Mouse (Mus musculus): Measurements from ENCODE around the gene Coro1b. TPM values are rescaled to one million over a fixed set of nuclear protein-coding genes. Genes with fewer than 3 reads are reported as not detected.

Gene Coro1b
- total and polyA plus RNA-seq, 3 experiments = 179 to 265 (median 194) TPM

DNA sequence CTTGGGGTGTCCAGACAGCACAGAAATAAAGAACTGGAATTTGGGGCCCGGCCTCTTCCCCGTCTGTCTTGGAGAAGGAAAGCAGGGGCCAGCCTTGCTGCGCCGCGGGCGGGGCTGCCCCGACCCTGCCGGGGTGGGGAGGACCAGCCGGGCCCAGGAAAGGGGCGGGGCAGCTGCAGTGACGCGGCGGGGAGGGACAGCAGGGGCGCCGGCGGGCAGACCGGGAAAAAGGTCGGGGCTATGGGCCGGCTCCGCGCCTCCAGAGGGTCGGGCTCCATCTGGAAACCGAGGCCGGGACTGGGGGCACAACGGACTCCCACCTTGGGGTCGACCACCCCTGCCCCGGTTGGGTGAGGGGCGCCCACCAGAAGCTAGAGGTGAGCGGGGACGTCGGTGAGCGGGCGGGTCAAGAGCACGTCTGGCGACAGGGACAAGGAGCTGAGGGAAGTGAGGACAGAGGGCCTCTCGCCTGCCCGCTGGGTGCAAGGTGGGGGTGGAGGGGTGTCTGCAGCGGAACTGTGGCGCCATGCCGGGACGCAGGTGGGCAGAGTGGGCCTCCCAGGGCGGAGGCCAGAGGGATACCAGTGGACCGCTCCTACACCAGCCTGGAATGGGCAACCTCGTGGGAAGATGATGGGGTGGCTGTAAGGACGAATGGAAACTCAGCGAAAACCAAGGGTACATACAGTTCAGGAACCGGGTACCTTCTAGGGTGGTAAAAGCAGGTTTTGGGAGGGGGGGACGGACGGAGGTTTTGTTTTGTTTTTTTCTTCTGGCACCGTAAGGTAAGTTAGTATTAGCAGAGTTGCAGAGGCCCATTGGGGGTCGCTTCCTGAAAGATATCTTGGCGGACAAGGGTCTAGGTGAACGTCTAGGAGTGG is 48.3 kb upstream of the Coro1b start, which contains the start of gene Pitpnm1:
TSS of gene Pitpnm1 (plus strand) at position 162 of the 881 bp plus-strand sequence.
- Histone ChIP-seq H3K9me3 (replicated peaks; ENCODE audit: low read length) (no peaks in the 10 kb centered on the region), H3K4me1 (ENCODE audit: control insufficient read depth in 1 of 2, insufficient read depth in 2 of 2) (peaks cover 18 to 72% of the 10 kb centered on the region in 2 experiments), H3K9ac (ENCODE audit: insufficient read depth, low read depth) (peak within 1 kb of the TSS; percentile 51), H3K36me3 (replicated peaks in 1 of 2; ENCODE audit: control insufficient read depth in 1 of 2, insufficient read depth in 1 of 2, low read length in 1 of 2) (peaks cover 31 to 50% of the 10 kb centered on the region in 2 experiments), H3K4me2 (ENCODE audit: insufficient read depth, low read depth, poor library complexity, severe bottlenecking) (peak within 1 kb of the TSS; percentile 89), H3K27me3 (replicated peaks) (no peaks in the 10 kb centered on the region), H3K27ac (ENCODE audit: insufficient read depth, low read depth) (peak within 1 kb of the TSS; percentile 78), H3K79me2 (replicated peaks; ENCODE audit: control insufficient read depth, extremely low read depth, insufficient read depth, poor library complexity, severe bottlenecking) (peaks cover 9% of the 10 kb centered on the region), H3K4me3 (replicated peaks in 1 of 3; ENCODE audit: low read depth in 2 of 3, low read length in 2 of 3, poor library complexity in 1 of 3) (peak within 1 kb of the TSS; percentile 82 to 92 (median 87))
- TF ChIP-seq MAX (IDR thresholded peaks at IDR 0.05; ENCODE audit: low read length) (peak; percentile 10; the same call in 1 of the 2 replicates), JUN (IDR thresholded peaks at IDR 0.05; ENCODE audit: insufficient read depth, low read depth, low read length) (no peak), TCF12 (IDR thresholded peaks at IDR 0.05; ENCODE audit: low read depth, low read length) (peak; percentile 20; the same call in 1 of the 2 replicates), MEF2A (IDR thresholded peaks at IDR 0.05; ENCODE audit: borderline replicate concordance, low read depth, low read length) (no peak), CHD1 (IDR thresholded peaks at IDR 0.05; ENCODE audit: low read depth, low read length) (no peak), IRF4 (IDR thresholded peaks at IDR 0.05; ENCODE audit: low read depth, low read length) (peak; percentile 39; the same call in 1 of the 2 replicates), KAT2A (IDR thresholded peaks at IDR 0.05; ENCODE audit: insufficient replicate concordance, low read length) (no peak), USF1 (IDR thresholded peaks at IDR 0.05; ENCODE audit: low read depth, low read length) (no peak), ZKSCAN1 (IDR thresholded peaks at IDR 0.05; ENCODE audit: borderline replicate concordance, low read depth, low read length) (no peak), NRF1 (IDR thresholded peaks at IDR 0.05; ENCODE audit: low read depth, low read length) (peak; percentile 2; the same call in 1 of the 2 replicates), MXI1 (IDR thresholded peaks at IDR 0.05; ENCODE audit: low read depth, low read length) (peak; percentile 43), GABPA (IDR thresholded peaks at IDR 0.05; ENCODE audit: insufficient replicate concordance, low read depth, low read length) (no peak), SMC3 (IDR thresholded peaks at IDR 0.05; ENCODE audit: low read depth, low read length) (no peak), BHLHE40 (IDR thresholded peaks at IDR 0.05; ENCODE audit: low read depth, low read length) (no peak), RAD21 (IDR thresholded peaks at IDR 0.05; ENCODE audit: low read depth, low read length) (no peak), POLR2A (IDR thresholded peaks at IDR 0.05; ENCODE audit: low read depth, low read length) (peak; percentile 57; the same call in 1 of the 2 replicates), ZMIZ1 (IDR thresholded peaks at IDR 0.05; ENCODE audit: low read depth, low read length) (no peak), ZC3H11A (IDR thresholded peaks at IDR 0.05; ENCODE audit: low read depth, low read length) (no peak), HCFC1 (IDR thresholded peaks at IDR 0.05; ENCODE audit: low read depth, low read length) (no peak), MAZ (IDR thresholded peaks at IDR 0.05; ENCODE audit: low read depth, low read length) (peak; percentile 86), SIN3A (IDR thresholded peaks at IDR 0.05; ENCODE audit: low read length) (peak; percentile 31; the same call in 1 of the 2 replicates), NELFE (IDR thresholded peaks at IDR 0.05; ENCODE audit: low read depth, low read length) (no peak; the same call in 1 of the 2 replicates), MYC (IDR thresholded peaks at IDR 0.05; ENCODE audit: low read depth, low read length) (0 out of 2 replicates have a peak, but pooled peaks have one; percentile 22), MAFK (IDR thresholded peaks at IDR 0.05; ENCODE audit: insufficient replicate concordance, low read length) (no peak), E2F4 (IDR thresholded peaks at IDR 0.05; ENCODE audit: insufficient replicate concordance, low read depth, low read length) (no peak)
- dilution Hi-C loops (cut with MboI; ENCODE audit: extremely low pct_ligation_motif_present, extremely low pct_unique_long_range_greater_than_20kb, low sequenced_read_pairs) (no loop called here), in situ Hi-C loops (cut with MboI; ENCODE audit: low pct_ligation_motif_present, low pct_unique_long_range_greater_than_20kb, low sequenced_read_pairs) (no loop called here)
- peak; percentile 64 for DNase-seq (ENCODE audit: extremely low read depth)
